Mouse (Mus musculus): ENCODE measurements at regions not wholly inside any gene's neighbourhood (a gene's known extent, or its start where the extent isn't known, plus 50 kb on each side); places are given as distances from the start of the nearest gene placed in this dataset.
A peak's percentile ranks its signal among the peaks of the same experiment; 100 is the strongest.
"Not testable (repeated sequence)": the region's sequence is repeated elsewhere in the genome, so short reads cannot be mapped to it uniquely, and the experiment has no call there.

GRCm38 (mm10) chr16:15157852-15158251 lies 159.4 kb upstream of the Gm21897 start:
- no peak for DNase-seq (ENCODE audit: low spot score in 2 of 2)

- DNase-seq (ENCODE audit: low spot score in 2 of 2) = no peak
Observed at GRCm38 (mm10) chr16:15175516-15175915, 141.7 kb upstream of the Gm21897 start.

DNA sequence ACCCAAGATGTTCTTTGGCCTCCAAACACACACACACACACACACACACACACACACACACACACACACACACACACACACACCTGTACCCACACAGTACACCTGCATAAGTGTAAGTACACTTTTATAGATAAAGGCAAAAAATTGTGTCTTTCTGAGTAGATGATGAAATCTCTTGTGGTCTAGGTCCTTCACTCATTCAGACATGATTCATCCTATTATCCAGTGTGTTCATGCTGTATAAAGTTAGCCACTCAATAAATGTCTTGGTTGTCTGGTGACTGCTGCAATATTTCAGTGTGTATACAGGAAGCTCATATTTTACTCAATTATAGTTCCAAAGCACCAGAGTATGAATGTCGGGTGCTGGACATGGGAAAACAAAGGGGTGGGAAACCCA lies 131.5 kb upstream of the Gm21897 start:
- no peak for DNase-seq (ENCODE audit: low spot score in 2 of 2)

DNA sequence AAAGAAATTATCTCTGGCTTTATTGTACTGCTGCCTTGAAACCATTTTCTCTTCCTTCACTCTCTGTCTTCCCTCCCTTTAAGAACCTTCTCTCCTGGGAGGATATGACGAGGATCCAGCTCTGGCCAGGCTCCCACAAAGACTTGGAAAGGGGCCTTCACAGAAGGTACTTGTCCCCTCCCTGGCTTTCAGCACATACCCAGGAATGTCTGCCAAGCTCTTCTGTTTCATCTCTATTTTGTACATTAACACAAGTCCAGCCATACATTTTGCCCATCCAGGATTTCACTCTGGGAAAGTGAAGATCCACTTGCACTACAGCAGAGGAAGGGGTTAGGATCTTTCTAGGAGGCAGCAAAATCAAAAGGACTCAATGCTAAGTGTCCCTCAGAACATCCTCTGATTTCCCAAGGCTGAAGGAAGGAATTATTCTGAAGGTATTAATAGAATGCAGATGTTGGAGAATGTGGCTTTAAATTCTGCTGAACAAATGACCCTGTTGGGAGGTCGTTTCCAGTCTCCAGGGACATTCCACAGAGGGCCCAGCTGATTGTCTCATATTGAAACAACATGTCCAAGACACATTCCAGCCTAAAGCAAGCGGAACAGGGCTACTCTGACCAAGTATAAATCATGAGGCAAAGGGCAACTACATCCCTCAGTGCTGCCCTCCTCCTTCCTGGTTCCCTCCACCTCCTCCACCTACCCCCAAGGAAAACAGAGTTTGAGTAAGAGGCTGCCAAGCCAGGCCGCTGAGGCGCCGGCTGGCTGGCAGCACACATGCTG lies 122.1 kb upstream of the Gm21897 start:
- DNase-seq (ENCODE audit: low spot score in 2 of 2) = no peak

DNA sequence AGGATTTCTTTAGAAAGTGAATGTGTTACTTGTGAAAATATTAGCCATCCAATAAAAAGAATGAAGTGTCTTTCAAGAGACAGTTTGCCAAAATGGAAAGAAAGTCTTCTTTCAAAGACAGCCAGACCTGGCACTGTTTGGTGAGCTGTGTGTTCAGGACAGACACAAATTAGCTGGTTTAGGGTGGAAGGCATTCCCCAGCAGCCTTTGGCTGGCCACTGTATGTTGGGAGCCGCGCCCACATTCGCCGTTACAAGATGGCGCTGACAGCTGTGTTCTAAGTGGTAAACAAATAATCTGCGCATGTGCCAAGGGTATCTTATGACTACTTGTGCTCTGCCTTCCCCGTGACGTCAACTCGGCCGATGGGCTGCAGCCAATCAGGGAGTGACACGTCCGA lies 121.3 kb upstream of the Gm21897 start:
- not testable (repeated sequence) for DNase-seq (ENCODE audit: low spot score in 2 of 2)

DNA sequence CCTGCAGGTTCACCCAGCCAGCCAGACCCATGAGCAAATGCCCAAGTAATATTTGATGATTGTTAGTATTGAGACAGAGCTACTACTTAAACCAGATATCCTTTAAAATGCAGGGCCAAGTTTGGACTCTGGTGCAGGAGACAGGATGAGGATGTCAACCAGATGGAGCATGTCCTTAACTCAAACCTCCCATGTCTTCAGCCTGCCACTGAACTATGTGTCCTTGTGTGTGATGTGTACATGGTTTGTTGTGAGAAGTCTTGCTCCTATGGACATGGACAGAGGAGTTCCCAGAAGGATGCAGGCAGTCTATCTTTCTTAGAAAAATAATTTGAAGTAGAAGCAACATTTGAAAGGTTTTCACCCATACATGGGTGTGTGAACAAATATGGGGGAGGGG lies 120.4 kb upstream of the Gm21897 start:
- DNase-seq (ENCODE audit: low spot score in 2 of 2) = no peak

- no peak for DNase-seq (ENCODE audit: low spot score in 2 of 2)
Observed at GRCm38 (mm10) chr16:15215921-15216320, 101.3 kb upstream of the Gm21897 start.

DNA sequence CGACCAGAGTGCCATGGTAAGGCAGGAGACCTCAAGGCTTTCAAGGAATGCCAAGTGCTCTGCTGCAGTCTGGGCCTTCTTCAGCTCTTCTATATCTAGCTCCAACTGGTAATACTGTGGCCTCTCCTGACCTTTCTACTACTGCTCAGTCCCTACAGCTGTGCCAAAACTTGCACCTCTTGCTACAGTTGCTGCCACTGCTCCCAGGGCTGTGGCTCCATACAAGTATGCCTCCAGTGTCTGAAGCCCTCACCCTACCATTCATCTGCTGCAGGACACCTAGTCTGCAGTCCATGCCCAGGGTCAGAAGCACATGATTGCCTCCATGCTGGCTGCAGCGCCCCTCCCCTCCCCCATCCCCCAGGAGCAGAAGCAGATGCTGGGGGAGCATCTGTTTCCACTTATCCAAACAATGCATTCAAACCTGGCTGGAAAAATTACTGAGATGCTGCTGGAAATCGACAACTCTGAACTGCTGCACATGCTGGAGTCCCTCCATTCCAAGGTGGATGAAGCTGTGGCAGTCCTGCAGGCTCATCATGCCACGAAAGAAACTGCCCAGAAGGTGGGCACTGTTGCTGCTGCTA lies 96.2 kb upstream of the Gm21897 start:
- no peak for DNase-seq (ENCODE audit: low spot score in 2 of 2)

GRCm38 (mm10) chr16:15237836-15238235 lies 79.4 kb upstream of the Gm21897 start:
- DNase-seq (ENCODE audit: low spot score in 2 of 2) = no peak

- DNase-seq (ENCODE audit: low spot score in 2 of 2) = no peak
Observed at GRCm38 (mm10) chr16:15238449-15238848, 78.8 kb upstream of the Gm21897 start.

GRCm38 (mm10) chr16:15250186-15250585 lies 67.1 kb upstream of the Gm21897 start:
- no peak for DNase-seq (ENCODE audit: low spot score in 2 of 2)

DNA sequence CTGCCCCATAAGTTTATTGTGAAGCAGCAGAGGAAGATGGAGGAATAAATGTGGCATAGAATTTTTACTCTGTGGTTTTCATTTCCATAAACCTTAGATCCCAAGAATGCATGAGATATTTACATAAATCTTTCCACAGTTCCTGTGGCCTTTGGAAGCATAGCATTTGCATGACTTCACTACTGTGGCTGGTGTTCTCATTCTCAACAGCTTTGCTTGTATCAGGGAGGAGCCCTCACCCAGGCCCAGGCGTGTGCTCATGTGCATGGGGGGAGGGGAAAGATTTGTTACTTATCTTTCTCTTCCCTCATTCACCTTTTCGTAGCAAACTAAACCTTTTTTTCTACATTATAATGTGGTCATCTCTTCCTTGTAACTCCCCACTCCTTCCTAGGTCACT lies 65.6 kb upstream of the Gm21897 start:
- no peak for DNase-seq (ENCODE audit: low spot score in 2 of 2)

GRCm38 (mm10) chr16:15252666-15253347 lies 64.5 kb upstream of the Gm21897 start:
- DNase-seq (ENCODE audit: low spot score in 2 of 2) = peak in 1 of 2 experiments; percentile 6

- DNase-seq (ENCODE audit: low spot score in 2 of 2) = no peak
Observed at GRCm38 (mm10) chr16:15253348-15253693, 63.9 kb upstream of the Gm21897 start.

- DNase-seq (ENCODE audit: low spot score in 2 of 2) = no peak
Observed at GRCm38 (mm10) chr16:15254669-15255068, 62.6 kb upstream of the Gm21897 start.

DNA sequence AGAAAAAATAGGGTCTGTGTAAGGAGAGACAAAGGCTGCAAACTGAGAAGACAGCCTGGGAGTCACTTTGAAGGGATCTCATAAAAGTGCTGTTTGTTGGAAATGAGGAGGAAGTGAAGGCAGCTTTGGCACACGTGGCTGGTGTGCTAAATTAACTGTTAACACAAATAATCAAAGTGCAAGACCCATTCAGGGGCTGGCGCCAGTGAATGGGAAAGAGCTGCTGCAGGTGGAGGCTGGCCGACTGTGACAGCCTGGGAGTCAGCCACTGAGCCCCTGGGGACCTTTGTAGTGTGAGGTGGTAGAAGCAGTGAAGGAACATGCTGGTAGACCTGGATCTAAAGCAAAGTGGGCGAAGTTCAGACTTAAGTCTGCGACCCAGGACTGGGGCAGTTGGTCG lies 57.8 kb upstream of the Gm21897 start:
- DNase-seq (ENCODE audit: low spot score in 2 of 2) = no peak

DNA sequence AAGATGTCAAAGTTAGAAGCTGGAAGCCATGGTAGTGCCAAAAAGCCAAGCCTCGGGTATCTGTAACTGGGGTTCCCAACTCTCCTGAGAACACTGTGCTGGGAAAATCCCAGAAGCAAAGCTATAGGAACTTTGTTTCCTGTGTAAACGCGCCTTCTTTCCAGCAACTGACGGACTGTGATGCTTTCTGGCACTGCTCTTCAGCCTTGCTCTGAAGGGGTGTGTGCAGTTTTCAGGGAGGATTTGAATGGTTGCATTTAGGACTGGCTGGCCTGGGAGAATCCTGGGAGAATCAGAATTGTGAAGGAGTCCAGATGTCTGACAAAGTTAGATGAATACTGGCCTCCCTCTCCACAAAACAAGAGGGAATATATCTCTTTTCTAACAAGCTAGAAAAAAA lies 57.2 kb upstream of the Gm21897 start:
- no peak for DNase-seq (ENCODE audit: low spot score in 2 of 2)

All from left cerebral cortex, adult 9 months (tissue).